Mouse (Mus musculus): ENCODE measurements around the gene Snhg11. TPM values are rescaled to one million over a fixed set of nuclear protein-coding genes. Genes with fewer than 3 reads are reported as not detected.

The Snhg11 gene
- polyA plus RNA-seq (2012; rRNA removed): 784 and 928 TPM in 2 replicates

DNA sequence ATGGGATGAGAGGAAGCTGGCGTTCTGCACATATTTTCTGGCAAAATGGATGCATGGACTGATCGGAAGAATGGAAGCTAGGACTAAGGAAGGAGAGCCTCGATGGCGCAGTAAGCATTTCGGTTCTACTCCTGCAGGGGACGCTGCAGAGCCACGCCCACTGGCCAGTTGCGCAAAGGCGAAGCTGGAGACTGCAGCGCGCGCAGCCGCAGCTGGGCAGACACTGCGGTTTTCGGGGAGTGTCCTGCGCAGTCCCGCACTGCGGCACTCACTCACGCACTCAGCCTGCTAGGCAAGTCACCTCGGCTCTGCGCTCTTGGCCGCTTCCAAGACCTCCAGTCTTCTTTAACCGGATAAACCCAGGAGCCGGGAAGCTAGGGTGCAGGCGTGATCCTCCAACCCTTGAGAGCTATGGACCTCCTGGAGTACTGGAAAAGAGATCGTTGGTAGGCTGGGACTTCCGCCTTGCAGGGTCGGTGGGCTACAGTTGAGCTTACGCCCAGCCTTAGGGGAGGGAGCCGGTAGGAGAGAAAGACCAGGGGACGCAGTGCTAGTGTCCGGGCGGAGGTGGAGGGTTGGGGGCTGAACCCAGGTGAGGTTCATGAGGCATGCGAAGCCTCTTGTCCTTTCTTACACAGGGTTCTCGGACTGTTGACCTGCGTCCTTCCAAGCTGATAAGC lies at the start of gene Snhg11:
Gene Snhg11, plus strand, starts transcription at position 196 of the 680 bp plus-strand sequence.

DNA sequence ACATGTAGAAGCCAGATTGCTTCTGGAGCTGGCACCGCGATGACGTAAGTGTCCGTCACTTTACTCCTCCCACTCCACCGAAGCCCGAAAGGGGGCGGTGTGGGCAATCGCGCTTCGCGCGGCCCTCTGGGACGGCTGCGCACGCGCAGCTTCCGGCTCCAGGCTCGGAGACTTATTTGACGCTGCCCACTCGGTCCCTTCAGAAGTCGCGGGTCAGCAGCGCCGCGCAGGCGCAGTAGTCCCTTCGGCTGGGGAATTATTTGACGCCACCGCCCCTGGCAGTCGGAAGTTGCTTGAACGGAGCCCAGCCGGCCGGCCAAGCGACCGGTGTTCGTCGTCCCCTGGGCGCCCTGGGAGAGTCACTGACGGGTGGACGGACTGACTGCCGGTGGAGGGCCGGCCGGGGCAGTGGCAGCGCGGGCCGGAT lies 34.2 kb downstream of the Snhg11 start, which contains the start of gene Ralgapb:
Gene Ralgapb, plus strand, starts transcription at position 254 of the 427 bp plus-strand sequence.

Other genes starting within 250 kb of the Snhg11 start
- gene Tgm2, start 229.2 kb upstream of the Snhg11 start, polyA plus RNA-seq (2012; rRNA removed): 8.0 and 17.7 TPM in 2 replicates
- gene D630003M21Rik, start 146.4 kb upstream of the Snhg11 start, polyA plus RNA-seq (2012; rRNA removed): 3.1 and 3.2 TPM in 2 replicates
- not detected in 2 replicates for gene Bpi, start 117.5 kb upstream of the Snhg11 start, polyA plus RNA-seq (2012; rRNA removed)
- 2.6 and 4.3 TPM in 2 replicates for gene Lbp, start 69.1 kb upstream of the Snhg11 start, polyA plus RNA-seq (2012; rRNA removed)
- gene Ralgapb, start 34.2 kb downstream of the Snhg11 start, polyA plus RNA-seq (2012; rRNA removed): 34.0 and 36.1 TPM in 2 replicates
- gene Adig, start 127.0 kb downstream of the Snhg11 start, polyA plus RNA-seq (2012; rRNA removed): not detected in 2 replicates
- gene Arhgap40, start 137.2 kb downstream of the Snhg11 start, polyA plus RNA-seq (2012; rRNA removed): 1.6 and 2.4 TPM in 2 replicates
- gene Slc32a1, start 235.1 kb downstream of the Snhg11 start, polyA plus RNA-seq (2012; rRNA removed): 76.2 and 93.5 TPM in 2 replicates
- 10.2 and 11.5 TPM in 2 replicates for gene Actr5, start 249.2 kb downstream of the Snhg11 start, polyA plus RNA-seq (2012; rRNA removed)